Mouse (Mus musculus) midbrain, embryonic 15.5 days (tissue): ENCODE results near the gene Tfip11. TPM values are rescaled to one million over a fixed set of nuclear protein-coding genes. Genes with fewer than 3 reads are reported as not detected.

Source experiments
- ATAC-seq: fragments of 200-750 bp; cut with Nextera tagmentation; replicated peaks from 2 replicates; pipeline ENCODE4 v1.8.0; 2017; ENCODE audit warnings: moderate TSS enrichment
- H3K27ac ChIP-seq: fragments of 300-500 bp; sonication (generic); 2 replicates; pipeline ENCODE4 v1.5.1; 2015; ENCODE audit warnings: mild to moderate bottlenecking, inconsistent platforms
- H3K27me3 ChIP-seq: fragments of 300-500 bp; sonication (generic); replicated peaks from 2 replicates; pipeline ENCODE4 v1.6.1; 2015; ENCODE audit warnings: inconsistent platforms
- H3K36me3 ChIP-seq: fragments of 300-500 bp; sonication (generic); replicated peaks from 2 replicates; pipeline ENCODE4 v1.6.1; 2015; ENCODE audit warnings: inconsistent platforms
- H3K4me1 ChIP-seq: fragments of 300-500 bp; sonication (generic); 2 replicates; pipeline ENCODE4 v1.6.1; 2015; ENCODE audit warnings: inconsistent platforms
- H3K4me2 ChIP-seq: fragments of 300-500 bp; sonication (generic); 2 replicates; pipeline ENCODE4 v1.6.1; 2015; ENCODE audit warnings: inconsistent platforms, mild to moderate bottlenecking, moderate library complexity
- H3K4me3 ChIP-seq: fragments of 300-500 bp; sonication (generic); 2 replicates; pipeline ENCODE4 v1.5.1; 2015; ENCODE audit warnings: mild to moderate bottlenecking, inconsistent platforms
- H3K9ac ChIP-seq: fragments of 300-500 bp; sonication (generic); 2 replicates; pipeline ENCODE4 v1.6.1; 2015; ENCODE audit warnings: mild to moderate bottlenecking, inconsistent platforms
- H3K9me3 ChIP-seq: fragments of 300-500 bp; sonication (generic); 2 replicates; pipeline ENCODE4 v1.6.1; 2016; ENCODE audit warnings: inconsistent platforms
- whole genome bisulfite sequencing: fragments of 180-500 bp; shearing (Covaris S2); methylation state at CpG from one replicate; pipeline ENCODE4 v1.1.7; 2015; ENCODE audit warnings: mixed read lengths; 5-methylcytosine and 5-hydroxymethylcytosine counted together
- polyA plus RNA-seq: library from polyadenylated mRNA; unstranded; fragments of >200 nt; fragmentation: Nextera tagmentation; extraction: Ambion mirVana; gene quantifications from 2 replicates; pipeline ENCODE4 v1.2.1, GENCODE M21; 2015

Gene Tfip11
- 35.7 and 38.2 TPM in 2 replicates for polyA plus RNA-seq

- peaks cover 21% of the 10 kb centered on the region for H3K36me3 ChIP-seq
- no peaks in the 10 kb centered on the region for H3K27me3 ChIP-seq
- H3K4me2 ChIP-seq: peak within 1 kb of the TSS; percentile 77
- peak; percentile 92 for ATAC-seq
- WGBS: 9% methylated on average over 48 of the region's 48 CpGs
- peak within 1 kb of the TSS; percentile 87 for H3K27ac ChIP-seq
- peak within 1 kb of the TSS; percentile 92 for H3K9ac ChIP-seq
- H3K4me1 ChIP-seq: peaks cover 16% of the 10 kb centered on the region
- H3K9me3 ChIP-seq: no peaks in the 10 kb centered on the region
- peak within 1 kb of the TSS; percentile 100 for H3K4me3 ChIP-seq
These were observed at the start of gene Tfip11 for GRCm38 (mm10) chr5:112325546-112326445. TSS of gene Tfip11 (plus strand) at chr5:112326358.

GRCm38 (mm10) chr5:112276907-112277348 lies 49.2 kb upstream of the Tfip11 start:
- Histone ChIP-seq H3K36me3 (no peaks in the 10 kb centered on the region), H3K27ac (peak overlapping the region; percentile 85), H3K27me3 (no peaks in the 10 kb centered on the region), H3K4me3 (peak overlapping the region; percentile 80), H3K9ac (peak overlapping the region; percentile 49), H3K4me1 (peaks cover 23% of the 10 kb centered on the region), H3K4me2 (peak overlapping the region; percentile 95), H3K9me3 (no peaks in the 10 kb centered on the region)
- ATAC-seq: peak; percentile 37
- under 1% methylated on average over 24 of the region's 24 CpGs for WGBS

- ATAC-seq: no peak
- no peak overlapping the region for H3K4me3 ChIP-seq
- H3K9ac ChIP-seq: no peak overlapping the region
- peaks cover 23% of the 10 kb centered on the region for H3K4me1 ChIP-seq
- H3K27ac ChIP-seq: no peak overlapping the region
- WGBS: 89% methylated on average over 11 of the region's 11 CpGs
- peak overlapping the region; percentile 95; the same call in 1 of the 2 replicates for H3K4me2 ChIP-seq
- no peaks in the 10 kb centered on the region for H3K27me3 ChIP-seq
- H3K9me3 ChIP-seq: no peaks in the 10 kb centered on the region
- no peaks in the 10 kb centered on the region for H3K36me3 ChIP-seq
These were observed 48.2 kb upstream of the Tfip11 start for GRCm38 (mm10) chr5:112277906-112278470.

GRCm38 (mm10) chr5:112279181-112280021 lies 46.8 kb upstream of the Tfip11 start:
- Histone ChIP-seq H3K9me3 (no peaks in the 10 kb centered on the region), H3K4me1 (peaks cover 23% of the 10 kb centered on the region), H3K4me3 (no peak overlapping the region), H3K27me3 (no peaks in the 10 kb centered on the region), H3K4me2 (no peak overlapping the region), H3K9ac (no peak overlapping the region), H3K27ac (no peak overlapping the region), H3K36me3 (no peaks in the 10 kb centered on the region)
- 93% methylated on average over 17 of the region's 17 CpGs for WGBS
- no peak for ATAC-seq

GRCm38 (mm10) chr5:112280151-112280550 lies 46.0 kb upstream of the Tfip11 start:
- WGBS: 90% methylated on average over 7 of the region's 7 CpGs
- H3K4me1 ChIP-seq: peaks cover 23% of the 10 kb centered on the region

GRCm38 (mm10) chr5:112280863-112281660 lies 45.1 kb upstream of the Tfip11 start:
- H3K4me1 ChIP-seq: peaks cover 20% of the 10 kb centered on the region
- no peak overlapping the region for H3K4me2 ChIP-seq
- no peak overlapping the region for H3K4me3 ChIP-seq
- H3K36me3 ChIP-seq: no peaks in the 10 kb centered on the region
- 62% methylated on average over 15 of the region's 15 CpGs for WGBS
- no peak for ATAC-seq
- H3K9ac ChIP-seq: no peak overlapping the region
- no peaks in the 10 kb centered on the region for H3K9me3 ChIP-seq
- H3K27me3 ChIP-seq: no peaks in the 10 kb centered on the region
- no peak overlapping the region for H3K27ac ChIP-seq

More at GRCm38 (mm10) chr5:112280151-112280550, 46.0 kb upstream of the Tfip11 start:
- no peaks in the 10 kb centered on the region for H3K27me3 ChIP-seq
- H3K27ac ChIP-seq: no peak overlapping the region
- H3K36me3 ChIP-seq: no peaks in the 10 kb centered on the region
- no peak overlapping the region for H3K9ac ChIP-seq
- no peaks in the 10 kb centered on the region for H3K9me3 ChIP-seq
- ATAC-seq: no peak
- no peak overlapping the region for H3K4me3 ChIP-seq
- H3K4me2 ChIP-seq: no peak overlapping the region

GRCm38 (mm10) chr5:112281676-112282075 lies 44.5 kb upstream of the Tfip11 start:
- H3K27me3 ChIP-seq: no peaks in the 10 kb centered on the region
- no peaks in the 10 kb centered on the region for H3K9me3 ChIP-seq
- 93% methylated on average over 4 of the region's 4 CpGs for WGBS
- no peaks in the 10 kb centered on the region for H3K36me3 ChIP-seq
- ATAC-seq: no peak
- H3K4me1 ChIP-seq: peaks cover 20% of the 10 kb centered on the region
- H3K9ac ChIP-seq: no peak overlapping the region
- no peak overlapping the region for H3K4me2 ChIP-seq
- no peak overlapping the region for H3K27ac ChIP-seq
- no peak overlapping the region for H3K4me3 ChIP-seq

- WGBS: 80% methylated on average over 6 of the region's 6 CpGs
- Histone ChIP-seq H3K4me1 (peaks cover 17% of the 10 kb centered on the region), H3K36me3 (no peaks in the 10 kb centered on the region), H3K9me3 (no peaks in the 10 kb centered on the region), H3K9ac (no peak overlapping the region), H3K4me2 (no peak overlapping the region), H3K27me3 (no peaks in the 10 kb centered on the region), H3K4me3 (no peak overlapping the region), H3K27ac (no peak overlapping the region)
- ATAC-seq: no peak
These were observed 43.9 kb upstream of the Tfip11 start for GRCm38 (mm10) chr5:112282123-112282779.

- WGBS: 76% methylated on average over 9 of the region's 9 CpGs
- Histone ChIP-seq H3K4me1 (peaks cover 10% of the 10 kb centered on the region), H3K27me3 (no peaks in the 10 kb centered on the region), H3K4me2 (no peak overlapping the region), H3K4me3 (no peak overlapping the region), H3K27ac (no peak overlapping the region), H3K9ac (no peak overlapping the region), H3K36me3 (no peaks in the 10 kb centered on the region), H3K9me3 (no peaks in the 10 kb centered on the region)
- ATAC-seq: no peak
These were observed 43.2 kb upstream of the Tfip11 start for GRCm38 (mm10) chr5:112282780-112283482.

- Histone ChIP-seq H3K4me1 (0 out of 2 replicates have a peak, but pooled peaks cover 8% of the 10 kb centered on the region), H3K9me3 (no peaks in the 10 kb centered on the region), H3K27ac (no peak overlapping the region), H3K4me3 (no peak overlapping the region), H3K4me2 (no peak overlapping the region), H3K27me3 (no peaks in the 10 kb centered on the region), H3K9ac (no peak overlapping the region), H3K36me3 (no peaks in the 10 kb centered on the region)
- ATAC-seq: no peak
- WGBS: 72% methylated on average over 10 of the region's 10 CpGs
These were observed 42.5 kb upstream of the Tfip11 start for GRCm38 (mm10) chr5:112283543-112284202.
